In the genomic region with DNA sequence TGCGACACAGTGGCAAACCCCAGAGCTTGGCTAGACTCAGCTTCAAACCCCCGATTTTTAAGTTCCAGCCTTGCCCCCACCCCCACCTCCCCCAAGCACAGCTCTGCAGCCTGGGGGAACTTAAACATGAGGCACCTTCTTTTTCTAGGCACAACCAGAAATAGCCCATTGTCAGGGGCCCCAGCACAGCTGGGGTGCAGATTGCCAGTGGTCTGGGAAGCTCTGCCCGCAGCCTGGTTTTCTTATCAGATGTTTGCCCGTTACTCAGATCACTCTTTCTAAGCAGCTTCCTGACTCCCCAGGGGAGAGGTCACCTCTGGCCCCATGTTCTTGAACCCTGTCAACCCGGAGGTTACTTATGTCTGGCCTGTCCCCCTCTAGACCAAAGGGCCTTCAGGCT, we compare ENCODE assay signal across 11 mouse cellular contexts. TPM values are rescaled to one million over a fixed set of nuclear protein-coding genes. Genes with fewer than 3 reads are reported as not detected.
DNase-seq lines count a peak whose midpoint lies in the region; ATAC-seq and TF ChIP-seq lines count a peak whose summit lies in the region.
"Had no signal": no experiment of that assay in that cellular context is flagged by ENCODE, and none has a peak within 500 bp of the region (broad histone marks: within the 10 kb centered on the region; RNA-seq: fewer than 3 reads in every experiment).

No protein-coding gene starts in this region.

- DNase-seq in cerebellum, adult 2 months = no peak
- DNase-seq in cerebellum, postnatal 10 days = no peak
- no peak for DNase-seq in neural tube, embryonic 11.5 days (ENCODE audit: low spot score)
- DNase-seq in neural tube, embryonic 10.5 days (ENCODE audit: extremely low spot score, low spot score) = no peak
- DNase-seq in thymus, postnatal 4 days = no peak
- DNase-seq in lung, postnatal 10 days = no peak
- DNase-seq: gastrocnemius, postnatal 14 days; kidney, postnatal 25 days had no signal

- H3K27me3 ChIP-seq in cerebellum, adult 2 months (ENCODE audit: control insufficient read depth, insufficient read depth, low read length) = no peaks in the 10 kb centered on the region
- H3K27me3 ChIP-seq in neural tube, embryonic 11.5 days (ENCODE audit: control insufficient read depth, insufficient read depth, low read length) = peaks cover 18% of the 10 kb centered on the region
- H3K27me3 ChIP-seq in hindbrain, embryonic 15.5 days = no peaks in the 10 kb centered on the region
- H3K27me3 ChIP-seq in neural tube, embryonic 14.5 days (ENCODE audit: control insufficient read depth, insufficient read depth, low read length) = no peaks in the 10 kb centered on the region

- 6% methylated on average over 5 of the region's 5 CpGs for WGBS in cerebellum, adult 2 months
- WGBS in neural tube, embryonic 11.5 days = 20% methylated on average over 5 of the region's 5 CpGs
- 25% methylated on average over 5 of the region's 5 CpGs for WGBS in hindbrain, embryonic 15.5 days
- WGBS in neural tube, embryonic 14.5 days = 15% methylated on average over 5 of the region's 5 CpGs

- H3K9me3 ChIP-seq in neural tube, embryonic 11.5 days (ENCODE audit: control insufficient read depth, low read length) = no peaks in the 10 kb centered on the region
- H3K9me3 ChIP-seq in hindbrain, embryonic 15.5 days = no peaks in the 10 kb centered on the region
- no peaks in the 10 kb centered on the region for H3K9me3 ChIP-seq in neural tube, embryonic 14.5 days (ENCODE audit: control insufficient read depth, low read length)

- no peak overlapping the region for H3K9ac ChIP-seq in neural tube, embryonic 11.5 days (ENCODE audit: low read length)
- peak overlapping the region; percentile 73 for H3K9ac ChIP-seq in hindbrain, embryonic 15.5 days
- H3K9ac ChIP-seq in neural tube, embryonic 14.5 days (replicated peaks; ENCODE audit: low read depth, low read length) = peak overlapping the region; percentile 71

- H3K4me3 ChIP-seq in cerebellum, adult 2 months (replicated peaks; ENCODE audit: insufficient read depth, low read depth, low read length) = peak overlapping the region; percentile 68
- H3K4me3 ChIP-seq in neural tube, embryonic 11.5 days (ENCODE audit: low read depth, low read length) = no peak overlapping the region
- peak overlapping the region; percentile 83 for H3K4me3 ChIP-seq in hindbrain, embryonic 15.5 days
- peak overlapping the region; percentile 66 for H3K4me3 ChIP-seq in neural tube, embryonic 14.5 days (ENCODE audit: low read depth, low read length)

- peak overlapping the region; percentile 58 for H3K4me2 ChIP-seq in neural tube, embryonic 11.5 days (ENCODE audit: low read depth)
- H3K4me2 ChIP-seq in hindbrain, embryonic 15.5 days = peak overlapping the region; percentile 83
- H3K4me2 ChIP-seq in neural tube, embryonic 14.5 days (ENCODE audit: low read depth, low read length) = peak overlapping the region; percentile 68

- no peak for ATAC-seq in neural tube, embryonic 11.5 days (ENCODE audit: insufficient read depth, low FRiP score, low TSS enrichment)
- ATAC-seq in hindbrain, embryonic 15.5 days (ENCODE audit: low FRiP score, low read depth) = no peak
- no peak for ATAC-seq in neural tube, embryonic 14.5 days (ENCODE audit: low read depth)

- H3K27ac ChIP-seq in cerebellum, adult 2 months (ENCODE audit: insufficient read depth, low read length) = peak overlapping the region; percentile 96
- no peak overlapping the region for H3K27ac ChIP-seq in neural tube, embryonic 11.5 days (ENCODE audit: low read depth, low read length)
- H3K27ac ChIP-seq in hindbrain, embryonic 15.5 days (replicated peaks) = peak overlapping the region; percentile 84
- no peak overlapping the region for H3K27ac ChIP-seq in neural tube, embryonic 14.5 days (ENCODE audit: low read depth, low read length)

- TF ChIP-seq CTCF in cerebellum, adult 2 months (IDR thresholded peaks at IDR 0.05; ENCODE audit: borderline replicate concordance, insufficient read depth, low read depth, low read length) = no peak

- no peak for TF ChIP-seq POLR2A in cerebellum, adult 2 months (IDR thresholded peaks at IDR 0.05; ENCODE audit: borderline replicate concordance, insufficient read depth, low read length)

- H3K36me3 ChIP-seq in neural tube, embryonic 11.5 days (ENCODE audit: control insufficient read depth, insufficient read depth, low read length) = no peaks in the 10 kb centered on the region
- H3K36me3 ChIP-seq in hindbrain, embryonic 15.5 days = no peaks in the 10 kb centered on the region
- H3K36me3 ChIP-seq in neural tube, embryonic 14.5 days (ENCODE audit: control insufficient read depth, insufficient read depth, low read length) = no peaks in the 10 kb centered on the region

- H3K4me1 ChIP-seq in cerebellum, adult 2 months (ENCODE audit: control insufficient read depth, insufficient read depth, low read length) = peaks cover 21% of the 10 kb centered on the region
- H3K4me1 ChIP-seq in neural tube, embryonic 11.5 days (ENCODE audit: control insufficient read depth, insufficient read depth, low read length) = peaks cover 5% of the 10 kb centered on the region; the same call in 1 of the 2 replicates
- peaks cover 28% of the 10 kb centered on the region for H3K4me1 ChIP-seq in hindbrain, embryonic 15.5 days (replicated peaks)
- peaks cover 7% of the 10 kb centered on the region; the same call in 1 of the 2 replicates for H3K4me1 ChIP-seq in neural tube, embryonic 14.5 days (ENCODE audit: control insufficient read depth, insufficient read depth, low read length)

RNA-seq across cellular contexts. Expression of a gene that starts 1.1 kb away (rescaled TPM):
- polyA plus RNA-seq in cerebellum, adult 2 months (2012; rRNA removed) = 228 and 244 TPM in 2 replicates
- polyA plus RNA-seq in neural tube, embryonic 11.5 days (2014; fragmentation: Nextera tagmentation; extraction: Ambion mirVana) = 4.3 and 5.4 TPM in 2 replicates
- polyA plus RNA-seq in hindbrain, embryonic 15.5 days (2015; fragmentation: Nextera tagmentation; extraction: Ambion mirVana) = 55.1 and 61.9 TPM in 2 replicates
- polyA plus RNA-seq in neural tube, embryonic 14.5 days (2014; fragmentation: Nextera tagmentation; extraction: Ambion mirVana) = 45.5 and 53.6 TPM in 2 replicates

RNA-seq across cellular contexts. Expression of a gene that starts 19.9 kb away (rescaled TPM):
- polyA plus RNA-seq in cerebellum, adult 2 months (2012; rRNA removed) = 479 and 488 TPM in 2 replicates
- polyA plus RNA-seq in neural tube, embryonic 11.5 days (2014; fragmentation: Nextera tagmentation; extraction: Ambion mirVana) = 695 and 722 TPM in 2 replicates
- polyA plus RNA-seq in hindbrain, embryonic 15.5 days (2015; fragmentation: Nextera tagmentation; extraction: Ambion mirVana) = 455 and 507 TPM in 2 replicates
- polyA plus RNA-seq in neural tube, embryonic 14.5 days (2014; fragmentation: Nextera tagmentation; extraction: Ambion mirVana) = 510 and 518 TPM in 2 replicates

RNA-seq across cellular contexts. Expression of a gene that starts 21.4 kb away (rescaled TPM):
- polyA plus RNA-seq in cerebellum, adult 2 months (2012; rRNA removed) = 0.16 TPM in 2 replicates
- polyA plus RNA-seq in neural tube, embryonic 11.5 days (2014; fragmentation: Nextera tagmentation; extraction: Ambion mirVana) = not detected in 2 replicates
- polyA plus RNA-seq in hindbrain, embryonic 15.5 days (2015; fragmentation: Nextera tagmentation; extraction: Ambion mirVana) = not detected in 2 replicates
- not detected in 2 replicates for polyA plus RNA-seq in neural tube, embryonic 14.5 days (2014; fragmentation: Nextera tagmentation; extraction: Ambion mirVana)
- polyA plus RNA-seq: liver, embryonic 16.5 days had no signal

RNA-seq across cellular contexts. Expression of a gene that starts 33.1 kb away (rescaled TPM):
- 336 and 366 TPM in 2 replicates for polyA plus RNA-seq in cerebellum, adult 2 months (2012; rRNA removed)
- 41.8 and 49.3 TPM in 2 replicates for polyA plus RNA-seq in neural tube, embryonic 11.5 days (2014; fragmentation: Nextera tagmentation; extraction: Ambion mirVana)
- polyA plus RNA-seq in hindbrain, embryonic 15.5 days (2015; fragmentation: Nextera tagmentation; extraction: Ambion mirVana) = 247 and 265 TPM in 2 replicates
- 74.8 and 125 TPM in 2 replicates for polyA plus RNA-seq in neural tube, embryonic 14.5 days (2014; fragmentation: Nextera tagmentation; extraction: Ambion mirVana)

Comparison
In these comparisons a context has a peak if more than half of its experiments do, and no peak if none do; other contexts are left out.
1. H3K27ac ChIP-seq: peak in cerebellum, adult 2 months (single experiment) and hindbrain, embryonic 15.5 days (single experiment); none in neural tube, embryonic 11.5 days (single experiment) and neural tube, embryonic 14.5 days (single experiment).
2. Peak in every context shown above with its lines, with median percentiles within 50 percentile points of each other: H3K4me2 ChIP-seq.